Mouse (Mus musculus) cerebellum, adult 18-20 months (tissue): ENCODE measurements at regions not wholly inside any gene's neighbourhood (a gene's known extent, or its start where the extent isn't known, plus 50 kb on each side); places are given as distances from the start of the nearest gene placed in this dataset.

Source experiments
- DNase-seq, 2 experiments: peaks; one replicate each; pipeline ENCODE4 v3.0.0; 2021

DNA sequence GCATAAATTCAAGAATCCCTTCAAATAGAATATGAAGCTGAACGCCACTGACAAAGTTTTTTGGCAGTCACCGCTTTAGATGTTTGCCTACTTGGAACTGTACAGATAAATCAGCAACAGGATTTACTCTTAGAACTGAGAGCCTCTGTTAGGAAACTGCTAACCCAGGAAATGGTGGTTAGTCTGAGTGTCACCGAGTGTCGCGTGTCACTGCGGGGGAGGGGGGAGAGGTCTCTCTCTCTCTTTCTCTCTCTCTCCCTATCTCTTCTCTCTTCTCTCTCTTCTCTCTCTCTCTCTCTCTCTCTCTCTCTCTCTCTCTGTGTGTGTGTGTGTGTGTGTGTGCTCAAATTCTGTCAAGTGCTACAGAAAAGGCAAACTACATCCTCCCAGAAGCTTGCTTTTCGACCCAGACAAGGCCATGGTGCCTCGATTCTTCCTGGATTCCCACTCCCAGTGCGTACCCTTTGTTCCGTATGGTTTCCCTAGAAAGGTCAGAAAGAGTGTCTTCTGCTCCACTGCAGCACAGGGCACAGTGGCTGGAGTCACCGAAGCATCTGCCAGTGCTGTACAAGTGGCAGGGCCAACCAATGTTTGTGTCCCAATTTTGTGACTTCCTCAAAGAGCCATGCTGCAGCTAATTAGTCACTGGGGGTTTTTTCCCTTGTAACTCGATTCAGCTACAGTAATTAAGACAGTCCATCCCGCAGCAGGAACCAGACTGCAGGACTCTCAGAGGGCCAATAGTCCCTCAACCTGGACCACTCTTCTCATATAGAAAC is 87.0 kb downstream of the Cog6 start:
- DNase-seq: no peak

DNA sequence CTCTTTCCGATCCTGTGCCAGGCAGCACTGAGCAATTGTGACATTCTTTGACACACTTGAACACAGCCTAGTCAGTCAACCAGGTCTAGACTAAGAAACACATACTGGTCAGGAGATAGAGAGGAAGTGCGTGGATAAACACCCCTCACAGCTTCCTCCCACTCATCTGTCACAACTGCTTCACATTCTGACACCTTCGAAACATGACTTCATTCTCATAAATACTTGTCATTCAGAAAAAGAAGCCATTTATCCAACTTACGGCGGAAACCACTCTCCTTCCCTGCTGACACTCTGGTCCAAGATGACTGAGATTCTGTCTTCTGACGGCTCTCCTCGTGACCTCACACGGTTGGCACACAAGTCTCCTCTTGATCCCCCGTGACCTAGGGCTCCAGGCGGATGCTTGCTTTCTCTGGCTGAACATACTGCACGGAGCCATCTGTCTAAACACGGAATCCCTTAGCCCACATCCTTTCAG is 89.6 kb downstream of the Cog6 start:
- no peak for DNase-seq

DNA sequence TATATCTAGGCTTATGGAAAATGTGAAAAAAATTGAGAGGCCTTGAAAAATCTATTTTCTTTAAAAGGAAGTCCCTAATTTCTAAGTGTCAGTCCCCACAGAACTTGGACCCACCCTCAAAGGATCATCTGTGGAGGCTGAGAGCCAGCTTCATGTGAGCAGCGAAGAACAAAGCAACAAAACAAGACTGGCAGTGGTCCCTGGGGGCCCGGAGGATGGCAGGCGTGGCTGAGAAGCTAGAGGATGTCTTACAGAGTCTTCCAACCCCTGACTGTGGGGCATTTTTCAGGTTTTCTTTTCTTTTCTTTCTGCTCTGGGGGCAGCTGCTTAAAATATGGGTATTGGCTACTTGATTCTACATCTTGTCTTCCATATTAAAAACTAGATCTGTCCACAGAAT is 90.5 kb downstream of the Cog6 start:
- no peak for DNase-seq

DNA sequence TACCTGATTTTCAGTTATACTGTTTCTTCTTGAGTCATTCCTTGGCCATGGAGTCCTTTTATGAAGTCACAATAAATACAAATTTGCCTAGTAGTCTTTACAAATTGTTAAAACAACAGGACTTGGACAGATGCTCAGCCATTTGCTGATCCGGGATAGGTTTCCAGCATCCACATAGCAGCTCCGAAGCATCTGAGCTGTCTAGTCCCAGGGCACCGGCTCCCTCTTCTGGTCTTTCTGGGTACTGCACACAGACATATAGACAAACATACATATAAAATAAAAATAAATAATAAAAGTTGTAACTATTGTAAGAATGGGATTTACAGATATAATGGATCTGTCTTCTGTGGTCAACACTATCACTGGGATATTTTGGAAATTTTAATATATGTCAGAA is 91.8 kb downstream of the Cog6 start:
- no peak for DNase-seq

DNA sequence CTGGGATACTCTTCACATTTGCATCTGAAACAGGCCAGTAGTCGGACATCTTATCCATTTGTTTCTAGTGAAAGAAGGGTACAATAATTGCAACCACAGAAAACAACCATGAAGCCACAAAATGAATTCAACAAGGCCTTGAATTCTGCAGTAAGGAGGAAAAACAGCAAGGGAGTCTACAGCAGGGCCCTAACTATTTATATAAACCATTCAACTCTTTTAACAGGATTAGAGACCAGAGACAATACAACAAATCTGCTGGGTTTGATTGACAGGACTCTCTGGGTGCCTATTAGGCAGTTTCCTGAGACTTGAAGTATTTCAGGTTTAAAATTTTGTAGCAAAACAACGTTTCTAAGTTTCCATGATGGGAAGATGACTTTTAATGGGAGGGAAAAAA is 92.4 kb downstream of the Cog6 start:
- no peak for DNase-seq

DNA sequence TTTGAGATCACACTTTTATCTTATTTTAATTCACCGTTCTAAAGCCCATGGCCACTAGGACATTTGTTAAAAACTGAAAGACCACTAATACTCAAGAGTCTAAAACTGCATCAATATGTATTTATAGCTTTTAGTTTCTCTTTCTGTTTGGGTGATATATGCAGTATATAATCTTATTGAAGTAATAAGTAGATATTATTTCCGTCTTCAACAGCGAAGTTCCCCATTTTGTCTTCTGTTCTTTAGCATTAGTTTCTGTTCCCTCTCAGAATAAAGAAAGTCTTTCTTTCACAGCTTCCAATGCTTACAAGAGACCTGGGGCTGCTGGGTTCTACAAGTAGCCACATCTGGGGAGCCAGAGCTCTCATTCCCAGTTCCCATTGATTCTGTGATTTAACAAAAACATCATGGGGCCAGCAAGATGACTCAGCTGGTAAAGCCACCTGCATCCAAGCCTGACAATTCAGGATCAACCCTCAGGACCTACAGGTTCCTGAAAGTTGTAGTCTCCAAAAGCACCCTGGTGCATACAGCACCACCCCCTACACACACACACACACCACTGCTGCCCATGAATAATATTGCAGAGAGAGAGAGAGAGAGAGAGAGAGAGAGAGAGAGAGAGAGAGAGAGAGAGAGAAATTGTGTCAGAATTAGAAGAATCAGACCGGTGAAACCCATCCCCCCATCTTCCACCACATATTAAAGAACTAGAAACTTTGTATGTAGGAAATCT is 93.0 kb downstream of the Cog6 start:
- DNase-seq: no peak

DNA sequence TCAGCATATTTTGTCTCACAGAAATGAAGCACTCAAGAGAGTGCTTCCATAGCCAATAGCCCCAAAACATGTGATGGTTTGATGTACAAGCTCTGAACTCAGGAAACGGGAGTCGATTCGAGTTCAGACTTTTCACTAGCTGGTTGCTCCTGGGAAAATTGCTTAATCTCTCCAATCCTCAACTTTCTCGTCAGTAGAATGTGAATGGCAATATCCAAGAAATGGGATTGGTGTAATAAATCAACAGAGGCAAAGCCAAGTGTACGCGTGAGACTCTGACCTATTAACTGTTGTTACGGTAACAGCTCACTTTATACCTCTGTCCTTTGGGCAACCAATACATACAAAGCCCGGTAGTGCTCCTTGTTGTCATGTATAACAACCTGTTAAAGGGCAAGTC is 94.6 kb downstream of the Cog6 start:
- DNase-seq: no peak

DNA sequence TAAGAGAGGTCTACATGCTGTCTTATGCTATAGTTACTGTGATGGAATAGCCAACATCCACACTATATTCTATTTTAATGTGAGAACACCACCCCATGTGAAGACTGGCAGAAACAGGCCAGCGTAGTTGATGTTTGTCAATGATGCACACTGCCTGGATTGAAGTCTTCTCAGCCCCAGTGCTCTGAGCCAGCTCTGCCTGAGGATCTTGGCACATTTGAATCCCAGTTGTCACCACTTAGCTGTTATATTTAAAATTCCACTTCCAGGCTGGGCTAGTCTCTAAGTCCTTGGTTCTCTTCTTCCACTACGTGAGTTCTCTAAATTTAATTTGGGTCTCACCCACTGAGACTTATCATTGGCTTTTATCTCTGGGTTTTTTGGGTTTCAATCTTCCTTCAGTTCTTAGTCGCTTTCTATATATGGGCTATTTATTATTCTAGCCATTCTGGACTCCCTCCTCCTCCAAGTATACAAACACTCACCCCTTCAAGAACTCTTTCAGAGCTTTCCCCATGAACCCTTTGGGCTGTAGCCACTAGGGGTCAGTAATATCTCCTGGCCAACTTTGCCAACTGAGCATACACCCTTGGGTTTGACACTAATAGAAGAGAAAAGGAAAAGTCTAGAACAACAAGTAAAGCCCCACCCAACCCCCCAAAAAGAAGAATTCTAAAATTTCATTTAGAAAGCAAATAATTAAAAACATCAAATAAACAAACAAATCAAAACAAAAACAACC is 110.0 kb downstream of the Cog6 start:
- peak; percentile 27 to 30 for DNase-seq

DNA sequence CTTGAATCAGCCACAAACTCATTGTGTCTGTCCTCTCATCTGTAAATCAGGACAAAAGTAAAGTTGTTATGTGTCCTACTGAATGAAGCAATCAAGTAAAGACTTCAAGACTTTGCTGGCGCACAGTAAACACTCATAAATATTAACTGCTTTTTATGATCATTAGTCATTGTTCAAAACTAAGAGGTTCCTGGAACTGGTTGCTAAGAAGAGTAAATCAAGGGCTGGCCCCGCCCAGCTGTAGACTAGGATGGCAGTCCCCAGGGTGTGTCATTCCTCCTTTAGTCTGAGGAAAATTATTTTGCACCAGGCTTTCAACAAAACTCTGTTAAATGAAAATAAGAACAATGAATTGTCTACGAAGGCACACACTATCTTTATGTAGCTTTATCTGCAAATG is 113.0 kb downstream of the Cog6 start:
- no peak for DNase-seq

DNA sequence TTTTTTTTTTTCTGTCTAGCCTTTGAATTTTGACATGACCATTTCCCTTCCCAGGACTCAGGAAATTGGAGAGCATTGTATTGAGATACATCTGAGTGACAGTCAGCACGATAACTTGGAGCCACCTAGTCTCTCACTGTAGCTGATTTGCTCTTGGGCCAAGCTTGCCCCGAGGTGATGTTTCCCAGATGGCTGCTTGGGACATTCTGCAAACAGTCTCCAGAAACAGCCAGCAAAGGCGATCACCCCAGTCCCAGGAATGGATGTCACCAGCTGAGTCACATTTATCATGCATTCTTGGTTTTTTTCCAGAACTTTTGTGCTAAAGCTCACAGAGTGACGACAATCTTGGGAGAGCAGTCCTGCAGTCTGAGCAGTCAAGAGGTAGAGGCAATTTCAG is 119.4 kb downstream of the Cog6 start:
- DNase-seq: no peak

DNA sequence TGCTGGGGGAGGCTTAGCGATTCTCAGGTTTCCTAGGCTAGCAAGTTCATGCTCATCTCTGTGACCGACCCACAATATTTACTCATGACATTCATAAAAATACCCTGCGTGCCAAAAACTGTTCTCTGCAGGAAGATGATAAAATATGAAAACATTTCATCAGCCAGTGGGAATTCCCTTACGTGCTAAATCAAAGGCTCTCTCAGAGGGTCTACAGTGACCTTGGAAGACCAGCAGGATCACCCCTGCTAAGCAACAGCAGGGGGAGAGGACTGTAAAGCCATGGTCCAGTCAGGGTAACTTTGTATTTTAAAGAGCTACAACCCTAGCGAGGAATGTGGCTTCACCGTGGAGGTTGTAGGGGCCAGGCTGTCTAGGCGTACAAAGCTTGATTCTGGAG is 120.6 kb downstream of the Cog6 start:
- no peak for DNase-seq

DNA sequence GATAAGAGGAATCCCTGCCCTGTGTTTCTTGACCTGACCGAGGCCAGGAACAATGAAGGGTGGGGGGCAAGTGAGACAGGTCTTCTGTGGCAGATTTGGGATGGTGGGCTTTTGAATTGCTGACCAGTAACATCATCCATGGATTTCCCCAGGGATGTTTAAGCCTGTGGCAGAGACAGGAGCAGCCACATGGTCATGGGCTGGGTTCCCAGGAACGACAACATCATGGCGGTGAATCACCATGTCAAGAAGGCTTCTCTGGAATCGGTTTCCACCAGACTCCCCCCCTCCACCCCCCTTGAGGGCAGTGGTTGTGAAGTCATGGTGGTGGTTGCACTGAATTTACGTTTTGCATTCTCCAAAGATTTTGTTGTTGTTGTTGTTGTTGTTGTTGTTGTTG is 121.3 kb downstream of the Cog6 start:
- no peak for DNase-seq

DNA sequence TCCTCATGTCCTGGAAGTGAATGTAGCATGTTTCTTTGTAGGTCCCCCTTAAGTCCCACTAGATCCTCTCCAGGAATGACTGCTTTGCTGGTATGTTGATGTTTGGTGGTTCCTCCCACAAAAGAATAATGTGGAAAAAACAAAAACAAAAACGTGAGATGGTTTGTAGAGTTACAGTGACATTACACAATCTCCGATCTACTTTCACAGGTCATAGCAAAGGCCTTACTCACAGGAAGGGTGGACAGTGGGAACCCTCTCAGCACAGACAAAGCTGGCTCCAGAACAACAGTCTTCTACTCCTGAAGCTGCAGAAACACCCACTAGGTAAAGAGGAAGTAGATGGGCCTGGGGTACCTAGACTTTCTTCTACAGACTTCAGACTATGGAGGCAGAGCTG is 122.2 kb downstream of the Cog6 start:
- no peak for DNase-seq

DNA sequence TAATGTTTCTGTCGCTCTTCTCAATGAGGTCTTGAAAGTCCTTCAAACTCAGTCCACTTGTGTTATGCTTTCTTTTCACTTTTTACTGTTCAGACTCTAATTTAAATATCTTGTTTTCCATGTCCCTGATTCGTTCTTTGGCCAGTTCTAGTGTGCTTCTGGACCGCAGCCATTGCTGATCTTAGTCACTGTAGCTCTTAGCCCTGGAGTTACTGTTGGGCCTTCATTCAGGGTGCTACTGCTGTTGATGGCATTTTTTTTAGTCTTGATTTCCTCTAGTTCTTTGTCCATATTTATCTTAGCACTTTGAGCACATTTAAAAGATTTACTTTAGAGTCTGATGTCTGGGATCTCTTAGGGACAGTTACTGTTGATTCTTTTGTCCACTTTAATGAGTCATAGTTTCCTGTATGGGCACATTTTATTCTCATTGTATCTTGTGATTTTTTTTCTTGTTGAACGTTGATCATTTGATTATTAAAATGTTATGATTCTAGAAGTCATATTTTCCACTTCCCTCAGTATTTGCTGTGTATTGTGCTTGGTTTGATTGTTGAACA is 127.8 kb downstream of the Cog6 start:
- DNase-seq: no peak

DNA sequence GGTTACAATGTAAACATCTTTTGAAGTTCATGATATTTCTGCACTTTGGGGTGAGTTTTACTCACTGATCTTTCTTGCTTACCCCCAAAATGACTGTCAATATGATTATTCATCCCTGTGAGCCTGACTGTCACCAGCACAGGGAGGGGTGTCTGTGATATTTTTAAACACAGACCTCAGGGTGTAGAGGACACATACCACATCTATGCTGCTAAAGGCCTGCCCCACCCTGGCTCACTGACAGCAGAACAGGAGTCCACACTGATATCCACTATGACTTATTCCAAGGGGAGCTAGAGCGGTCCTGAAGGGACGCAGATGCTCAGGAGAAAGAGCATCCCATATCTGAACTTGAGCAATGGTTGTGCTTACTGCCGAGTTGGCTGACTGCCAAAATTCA is 135.1 kb downstream of the Cog6 start:
- no peak for DNase-seq

DNA sequence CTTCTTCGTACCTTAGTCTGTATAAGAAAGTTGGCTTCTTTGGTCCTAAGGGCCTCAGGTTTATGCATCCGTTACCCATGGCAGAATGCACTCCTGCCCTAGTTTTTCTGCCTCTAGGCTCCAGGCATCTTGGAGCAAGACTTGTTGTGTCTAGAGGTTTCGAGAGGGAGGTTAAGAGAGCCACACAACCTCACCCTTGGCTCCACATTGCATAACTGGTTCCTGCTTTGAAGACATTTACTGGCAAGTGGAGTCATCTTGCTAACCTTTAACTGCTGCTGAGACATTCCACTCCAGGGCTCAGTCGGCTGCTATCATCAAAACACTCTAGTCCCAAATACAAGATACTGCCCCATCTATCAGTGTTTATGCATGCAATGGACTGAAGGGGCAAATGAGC is 135.9 kb downstream of the Cog6 start:
- no peak for DNase-seq

DNA sequence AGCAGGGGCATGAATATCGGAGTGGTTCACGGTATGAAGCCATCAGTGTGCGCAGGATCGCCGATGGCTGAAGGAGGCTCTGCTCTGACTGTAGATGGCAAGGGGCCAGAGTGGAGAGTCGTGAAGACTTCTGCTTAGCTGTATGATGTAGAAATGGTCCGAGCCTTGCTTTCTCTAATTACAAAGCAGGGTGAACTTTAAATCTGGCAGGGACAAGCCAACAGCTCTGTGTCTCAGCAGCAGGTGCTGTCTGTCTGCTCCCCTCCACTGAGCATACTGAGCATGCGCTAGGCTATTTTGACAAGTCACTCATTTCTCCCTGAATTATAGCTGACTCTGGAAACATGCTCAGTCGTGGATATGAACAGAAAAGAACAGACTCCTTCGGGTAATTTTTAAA is 137.3 kb downstream of the Cog6 start:
- peak; percentile 4 to 5 for DNase-seq

DNA sequence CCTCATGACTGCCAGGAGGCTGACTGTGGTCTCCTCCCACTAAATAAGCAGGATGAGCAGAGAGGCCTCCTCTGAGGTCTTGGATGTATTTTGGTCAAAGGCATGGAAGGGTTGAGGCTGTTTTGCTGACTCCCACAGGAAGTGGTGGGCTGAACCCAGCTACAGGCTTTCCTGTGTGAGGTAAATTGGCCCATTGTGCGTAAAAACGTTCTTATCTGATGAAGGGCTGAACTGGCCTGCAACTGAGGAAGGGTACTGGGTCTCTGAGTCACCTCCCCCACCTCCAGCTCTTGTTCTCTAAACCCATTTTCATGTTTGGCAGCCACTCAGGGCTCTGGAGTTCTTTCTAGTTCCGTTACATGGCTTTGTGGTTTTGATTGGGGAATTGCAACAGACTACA is 138.7 kb downstream of the Cog6 start:
- DNase-seq: no peak

DNA sequence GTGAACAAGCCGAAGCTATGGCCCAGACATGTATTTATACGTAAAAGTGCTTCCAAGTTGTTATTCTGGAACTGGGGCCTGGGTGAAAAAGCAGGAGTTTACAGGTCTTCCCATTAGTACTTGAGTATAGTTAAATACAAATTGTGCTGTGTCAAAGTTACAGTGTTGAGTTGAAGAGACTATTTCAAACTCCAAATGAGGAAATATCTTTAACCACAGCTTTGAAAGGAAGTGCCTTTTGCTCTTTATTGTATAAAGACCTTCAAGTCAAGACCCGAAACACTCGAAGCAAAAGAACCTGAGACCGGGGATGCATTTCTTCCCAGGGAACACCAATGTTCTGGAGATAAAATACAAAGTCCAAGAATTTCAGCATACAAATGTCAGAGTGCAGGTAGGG is 144.8 kb downstream of the Cog6 start:
- no peak for DNase-seq

DNA sequence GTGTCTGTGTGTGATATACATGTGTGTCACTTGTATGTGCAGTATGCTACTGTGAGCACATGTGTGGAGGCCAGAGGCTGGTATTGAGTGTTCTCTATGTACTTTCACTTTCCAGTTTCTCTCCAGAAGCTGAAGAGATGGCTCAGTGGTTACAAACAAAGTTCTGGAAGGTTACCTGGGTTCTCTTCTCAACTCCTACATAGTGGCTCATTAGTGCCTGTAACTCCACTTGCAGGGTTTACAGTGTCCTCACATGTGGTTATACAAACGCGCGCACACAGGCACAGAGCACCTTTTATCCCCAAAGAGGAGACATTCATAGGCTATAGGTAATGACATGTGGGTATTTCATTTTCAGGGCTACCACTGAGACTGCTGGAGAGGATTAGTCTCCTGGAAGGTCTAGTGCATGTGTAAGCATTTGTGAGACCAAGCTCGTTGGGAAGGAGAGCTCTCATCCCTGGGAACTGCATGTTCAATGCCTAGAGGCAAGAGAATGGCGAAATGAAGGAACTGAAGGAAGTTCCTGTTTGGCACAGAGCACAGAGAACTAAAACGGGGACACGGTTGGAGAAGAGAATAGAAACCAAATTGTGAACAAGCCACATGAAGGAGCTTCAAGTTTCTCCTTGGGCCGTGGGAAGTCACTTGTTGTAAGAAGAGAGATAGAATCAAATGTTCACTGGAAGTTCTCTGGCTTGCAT is 153.7 kb downstream of the Cog6 start:
- no peak for DNase-seq

DNA sequence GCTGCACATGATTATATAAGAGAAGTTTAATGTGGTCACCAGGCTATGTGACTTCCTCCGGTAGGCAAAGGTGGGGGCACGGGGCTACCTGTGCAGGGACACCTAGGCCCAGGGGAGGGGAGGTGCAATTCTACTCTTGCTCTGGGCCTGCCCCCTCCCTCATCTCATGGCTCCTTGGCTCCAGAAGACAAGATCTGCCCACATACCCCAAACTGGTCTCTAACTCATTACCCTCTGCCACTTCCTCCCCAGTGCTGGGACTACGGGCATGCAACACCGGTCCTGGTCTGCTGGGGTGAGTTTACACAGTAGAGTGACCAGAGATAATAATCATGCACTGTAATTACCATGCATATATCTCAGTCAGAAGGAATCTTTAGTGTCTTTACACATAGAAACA is 155.0 kb downstream of the Cog6 start:
- no peak for DNase-seq

DNA sequence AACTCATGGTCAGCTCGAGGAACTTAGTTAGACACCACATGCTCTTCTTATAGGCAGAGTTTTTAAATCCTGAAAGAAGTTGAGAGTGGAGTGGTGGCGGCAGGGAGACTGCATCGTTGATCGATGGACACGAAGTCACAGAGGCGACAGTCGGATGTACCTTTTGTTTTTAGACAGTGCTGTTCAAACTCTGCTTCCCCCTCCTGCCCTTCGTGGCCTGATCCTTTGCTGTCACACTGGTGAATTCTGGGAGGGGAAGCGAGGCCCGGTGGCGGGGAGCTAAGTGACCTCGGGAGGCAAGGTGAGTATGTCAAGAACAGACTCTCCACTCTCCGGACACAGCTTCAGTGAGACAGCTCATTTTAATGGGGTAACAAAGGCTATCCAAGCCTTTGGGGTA is 155.5 kb downstream of the Cog6 start:
- no peak for DNase-seq

DNA sequence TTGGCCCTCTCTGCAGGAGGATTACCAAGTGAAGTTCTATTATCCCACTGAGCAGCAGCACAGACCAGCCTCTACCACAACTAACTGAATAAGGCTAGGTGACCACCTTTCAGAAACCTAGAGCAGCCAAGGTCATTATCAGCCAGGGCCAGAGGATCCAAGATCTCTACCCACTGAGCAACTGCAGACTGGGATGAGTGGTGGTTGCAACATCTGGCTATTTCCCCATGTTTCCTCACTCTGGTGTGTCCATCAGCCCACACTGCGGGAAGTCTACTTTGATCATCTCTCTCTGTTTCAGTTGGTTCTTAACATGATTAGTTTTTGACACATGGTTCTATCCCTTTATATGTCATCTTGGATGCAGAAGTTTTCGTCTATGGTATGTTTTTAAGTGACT is 157.2 kb downstream of the Cog6 start:
- DNase-seq: no peak
